Comparison of ENCODE assay signal across 20 mouse cellular contexts in genomic region chr12:82454415-82454814, GRCm38 (mm10).
A peak's percentile ranks its signal among the peaks of the same experiment; 100 is the strongest.
DNase-seq lines count a peak whose midpoint lies in the region; ATAC-seq and TF ChIP-seq lines count a peak whose summit lies in the region.
"Had no signal": no experiment of that assay in that cellular context is flagged by ENCODE, and none has a peak within 500 bp of the region (broad histone marks: within the 10 kb centered on the region; RNA-seq: fewer than 3 reads in every experiment).

No protein-coding gene starts in this region.

- no peak overlapping the region for H3K4me2 ChIP-seq in lung, embryonic 15.5 days
- H3K4me2 ChIP-seq: embryonic facial prominence, embryonic 13.5 days; forebrain, embryonic 13.5 days; hindbrain, embryonic 14.5 days had no signal

- no peaks in the 10 kb centered on the region for H3K4me1 ChIP-seq in ES-Bruce4 (ENCODE audit: control insufficient read depth, insufficient read depth, low read length)
- no peaks in the 10 kb centered on the region for H3K4me1 ChIP-seq in lung, embryonic 15.5 days
- H3K4me1 ChIP-seq: forebrain, embryonic 13.5 days had no signal

- H3K27me3 ChIP-seq in ES-Bruce4 (ENCODE audit: control insufficient read depth, insufficient read depth, low read length, poor library complexity, severe bottlenecking) = no peaks in the 10 kb centered on the region
- no peaks in the 10 kb centered on the region for H3K27me3 ChIP-seq in lung, embryonic 15.5 days
- H3K27me3 ChIP-seq: embryonic facial prominence, embryonic 13.5 days; forebrain, embryonic 13.5 days had no signal

- TF ChIP-seq EP300 in ES-Bruce4 (IDR thresholded peaks at IDR 0.05; ENCODE audit: insufficient read depth, low read depth, low read length) = 0 out of 2 replicates have a peak, but pooled peaks have one; percentile 55

- no peak overlapping the region for H3K4me3 ChIP-seq in ES-Bruce4 (ENCODE audit: low read depth, low read length)
- no peak overlapping the region for H3K4me3 ChIP-seq in lung, embryonic 15.5 days
- H3K4me3 ChIP-seq: embryonic facial prominence, embryonic 13.5 days; forebrain, embryonic 13.5 days; heart, embryonic 10.5 days had no signal

- WGBS in lung, embryonic 15.5 days = 67% methylated on average over 6 of the region's 6 CpGs

- peak; percentile 47 for DNase-seq in ES-CJ7 (ENCODE audit: low read depth, low spot score)
- DNase-seq in lung, postnatal 14 days = peak; percentile 55
- DNase-seq in cerebellum, postnatal 36 days = no peak
- DNase-seq in cerebellum, adult 8-10 months = no peak
- no peak for DNase-seq in ovary, postnatal 36 days (ENCODE audit: low spot score)
- DNase-seq: adrenal gland, adult 2 months; adrenal gland, postnatal 25 days; cerebellum, adult 18-20 months; cerebellum, postnatal 14 days; forebrain, postnatal 0 days; gastrocnemius, postnatal 36 days; heart, adult 18-20 months; heart, postnatal 10 days had no signal

- no peaks in the 10 kb centered on the region for H3K36me3 ChIP-seq in ES-Bruce4 (ENCODE audit: control insufficient read depth, insufficient read depth, low read length, poor library complexity, severe bottlenecking)
- peaks cover 3% of the 10 kb centered on the region for H3K36me3 ChIP-seq in lung, embryonic 15.5 days

- no peak for TF ChIP-seq CTCF in ES-Bruce4 (IDR thresholded peaks at IDR 0.05; ENCODE audit: low read depth, low read length)

- peak; percentile 39; the same call in 1 of the 2 replicates for ATAC-seq in lung, embryonic 15.5 days (ENCODE audit: borderline replicate concordance, extremely low read depth, low FRiP score, low TSS enrichment)
- no peak for ATAC-seq in erythroid progenitor cell, adult 5-6 weeks (replicated peaks; ENCODE audit: low FRiP score, poor library complexity, severe bottlenecking)
- ATAC-seq: forebrain, embryonic 13.5 days; forebrain, postnatal 0 days had no signal

- no peak overlapping the region for H3K27ac ChIP-seq in ES-Bruce4 (ENCODE audit: insufficient read depth, low read length)
- H3K27ac ChIP-seq in lung, embryonic 15.5 days = no peak overlapping the region
- H3K27ac ChIP-seq: embryonic facial prominence, embryonic 13.5 days; forebrain, embryonic 13.5 days; heart, embryonic 10.5 days; hindbrain, embryonic 14.5 days had no signal

- H3K9me3 ChIP-seq in ES-Bruce4 (replicated peaks; ENCODE audit: control insufficient read depth, insufficient read depth, low read length, poor library complexity, severe bottlenecking) = no peaks in the 10 kb centered on the region
- H3K9me3 ChIP-seq in lung, embryonic 15.5 days = no peaks in the 10 kb centered on the region
- H3K9me3 ChIP-seq: forebrain, embryonic 13.5 days; heart, embryonic 10.5 days had no signal

- TF ChIP-seq POLR2A in ES-Bruce4 (IDR thresholded peaks at IDR 0.05; ENCODE audit: insufficient read depth, low read length) = no peak

- no peak overlapping the region for H3K9ac ChIP-seq in ES-Bruce4 (ENCODE audit: low read depth, poor library complexity, severe bottlenecking)
- H3K9ac ChIP-seq in lung, embryonic 15.5 days = no peak overlapping the region
- H3K9ac ChIP-seq: embryonic facial prominence, embryonic 13.5 days; forebrain, embryonic 13.5 days; forebrain, postnatal 0 days; hindbrain, embryonic 14.5 days had no signal

Comparison
In these comparisons a context has a peak if more than half of its experiments do, and no peak if none do; other contexts are left out.
1. DNase-seq: peak in ES-CJ7 (single experiment) and lung, postnatal 14 days (single experiment); none in cerebellum, postnatal 36 days (0 of 2), cerebellum, adult 8-10 months (single experiment) and ovary, postnatal 36 days (single experiment).